Mouse (Mus musculus) common myeloid progenitor, adult 5-6 weeks (primary cell): ENCODE results near the gene Zswim1. TPM values are rescaled to one million over a fixed set of nuclear protein-coding genes. Genes with fewer than 3 reads are reported as not detected.
"Not testable (repeated sequence)": the region's sequence is repeated elsewhere in the genome, so short reads cannot be mapped to it uniquely, and the experiment has no call there.

Source experiments
- ATAC-seq: replicated peaks from 2 replicates; pipeline ENCODE4 v1.8.0; 2016; ENCODE audit warnings: low read depth, mild to moderate bottlenecking, moderate TSS enrichment, inconsistent platforms; ENCODE audit not compliant: poor library complexity, severe bottlenecking
- total RNA-seq: library from RNA; stranded (forward); fragments of 200-1000, 187-1606 nt; gene quantifications from 2 replicates; pipeline ENCODE4 v1.2.3, GENCODE M21; 2017

Gene Zswim1
- total RNA-seq, 1 experiment from 2014 or later: 5.4 TPM

DNA sequence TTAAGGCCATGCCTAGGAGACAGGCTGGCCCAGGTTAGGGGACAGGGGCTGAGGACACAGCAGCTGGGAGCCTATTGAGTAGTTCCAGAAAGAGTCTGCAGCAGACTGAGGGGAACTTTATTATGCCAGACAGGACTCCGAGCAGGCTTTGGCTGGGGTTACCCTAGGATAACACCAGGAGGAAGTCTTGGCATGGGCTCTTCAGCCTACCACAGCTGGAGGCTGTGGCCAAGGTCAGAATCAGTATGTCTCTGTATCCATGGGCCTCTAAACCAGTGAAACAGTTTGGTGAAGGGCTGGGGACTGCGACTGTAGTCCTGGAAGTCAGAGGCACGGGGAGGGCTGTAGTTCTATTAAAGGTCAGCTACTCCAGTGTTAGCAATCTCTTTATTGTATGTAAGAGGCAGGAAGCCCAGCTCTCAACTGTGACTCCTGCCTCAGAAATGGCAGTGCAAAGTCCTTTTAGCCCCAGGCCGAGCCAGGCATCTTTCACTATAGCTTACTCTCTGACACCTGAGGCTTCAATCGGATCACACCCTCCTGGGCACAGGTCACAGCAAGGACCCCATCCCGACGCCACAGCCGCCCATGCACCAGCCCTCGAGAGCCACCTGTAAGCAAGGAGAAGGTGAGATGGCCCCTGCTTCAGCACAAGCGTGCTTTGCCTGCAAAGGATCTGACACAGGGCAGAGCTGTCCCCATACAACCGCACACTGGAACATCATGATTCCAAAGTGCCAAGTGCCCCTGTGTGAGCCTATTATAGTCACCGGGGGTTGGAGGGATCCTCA lies 29.9 kb upstream of the Zswim1 start:
- ATAC-seq: no peak

DNA sequence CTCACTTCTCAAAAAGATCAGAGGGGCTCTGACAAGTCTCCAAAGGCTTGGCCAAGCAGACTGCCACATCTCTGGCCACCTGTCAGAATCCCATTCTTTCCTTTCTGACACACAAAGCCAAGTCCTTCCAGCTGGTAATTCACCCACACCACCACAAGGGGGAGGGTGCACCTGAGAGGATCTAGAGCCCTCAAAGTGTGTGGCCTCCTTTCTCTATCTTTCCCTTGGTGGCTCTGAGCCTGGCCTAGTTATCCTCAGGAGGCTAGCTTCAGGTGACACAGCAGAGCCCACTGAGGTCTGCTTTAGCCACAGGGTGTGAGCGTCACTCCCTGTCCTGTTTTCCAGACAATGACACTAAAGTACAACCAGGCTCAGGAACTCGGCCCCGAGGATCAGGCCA lies 29.2 kb upstream of the Zswim1 start:
- peak; percentile 50 for ATAC-seq

DNA sequence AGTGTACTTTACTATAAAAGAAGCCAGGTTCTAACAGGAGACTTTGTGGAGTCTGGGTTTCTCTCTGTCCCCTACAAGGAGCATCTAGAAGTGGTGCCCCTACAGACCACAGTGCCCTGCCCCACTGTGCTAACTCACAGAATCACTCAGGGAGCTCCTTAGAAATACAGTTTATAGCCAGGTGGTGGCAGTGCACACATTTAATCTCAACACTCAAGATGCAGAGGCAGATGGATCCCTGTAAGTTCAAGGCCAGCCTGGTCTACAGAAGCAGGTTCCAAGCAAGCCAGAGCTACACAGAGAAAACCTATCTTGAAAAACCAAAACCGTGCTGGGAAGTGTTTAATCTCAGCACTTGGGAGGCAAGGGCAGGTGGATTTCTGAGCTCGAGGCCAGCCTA lies 28.7 kb upstream of the Zswim1 start:
- 0 out of 2 replicates have a peak, but pooled peaks have one; percentile 20 for ATAC-seq

DNA sequence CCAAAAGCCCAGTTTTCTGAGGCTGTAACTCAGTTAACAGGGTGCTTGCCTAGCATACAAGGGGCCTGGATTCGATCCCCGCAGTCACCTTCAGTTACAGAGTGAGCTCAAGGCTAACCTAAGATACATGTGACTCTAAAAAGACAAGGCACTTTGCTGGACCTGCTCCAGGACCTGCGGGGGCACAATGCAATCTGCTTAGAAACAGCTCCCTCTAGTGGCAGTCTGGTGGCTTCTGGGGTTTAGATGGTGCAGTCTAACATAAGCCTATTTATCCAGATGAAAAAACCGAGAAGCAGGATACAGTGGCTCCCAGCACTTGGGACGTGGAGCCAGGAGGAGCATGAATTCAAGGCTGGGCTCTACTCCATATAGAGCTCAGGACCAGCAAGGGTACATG lies 28.2 kb upstream of the Zswim1 start:
- peak; percentile 86 for ATAC-seq

DNA sequence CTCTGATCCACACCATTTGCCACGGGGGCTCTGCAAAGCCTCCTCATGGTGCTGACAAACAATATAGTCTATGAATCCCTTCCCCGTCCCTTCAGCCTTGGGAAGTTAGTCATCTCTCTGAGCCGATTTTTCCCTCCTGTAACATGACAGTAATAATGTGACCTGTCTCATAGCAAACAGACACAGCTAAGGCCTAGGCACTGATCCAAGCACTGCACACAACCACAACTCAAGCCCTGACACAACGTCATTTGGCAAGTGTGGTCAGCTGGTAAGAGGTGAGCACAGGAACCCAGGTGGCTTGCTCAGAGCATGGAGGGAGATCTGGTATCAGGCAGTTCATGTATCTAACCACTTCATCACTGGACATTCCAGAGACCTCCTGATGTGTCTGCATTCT lies 26.6 kb upstream of the Zswim1 start:
- no peak for ATAC-seq

DNA sequence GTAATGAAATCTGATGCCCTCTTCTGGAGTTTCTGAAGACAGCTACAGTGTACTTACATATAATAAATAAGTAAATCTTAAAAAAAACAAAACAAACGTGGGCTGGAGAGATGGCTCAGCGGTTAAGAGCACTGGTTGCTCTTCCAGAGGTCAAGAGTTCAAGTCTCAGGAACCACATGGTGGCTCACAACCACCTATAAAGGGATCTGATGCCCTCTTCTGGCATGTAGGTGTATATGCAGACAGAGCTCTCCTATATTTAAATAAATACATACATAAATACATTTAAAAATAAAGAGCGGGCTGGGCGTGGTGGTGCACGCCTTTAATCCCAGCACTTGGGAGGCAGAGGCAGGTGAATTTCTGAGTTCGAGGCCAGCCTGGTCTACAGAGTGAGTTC lies 23.9 kb upstream of the Zswim1 start:
- not testable (repeated sequence) for ATAC-seq

DNA sequence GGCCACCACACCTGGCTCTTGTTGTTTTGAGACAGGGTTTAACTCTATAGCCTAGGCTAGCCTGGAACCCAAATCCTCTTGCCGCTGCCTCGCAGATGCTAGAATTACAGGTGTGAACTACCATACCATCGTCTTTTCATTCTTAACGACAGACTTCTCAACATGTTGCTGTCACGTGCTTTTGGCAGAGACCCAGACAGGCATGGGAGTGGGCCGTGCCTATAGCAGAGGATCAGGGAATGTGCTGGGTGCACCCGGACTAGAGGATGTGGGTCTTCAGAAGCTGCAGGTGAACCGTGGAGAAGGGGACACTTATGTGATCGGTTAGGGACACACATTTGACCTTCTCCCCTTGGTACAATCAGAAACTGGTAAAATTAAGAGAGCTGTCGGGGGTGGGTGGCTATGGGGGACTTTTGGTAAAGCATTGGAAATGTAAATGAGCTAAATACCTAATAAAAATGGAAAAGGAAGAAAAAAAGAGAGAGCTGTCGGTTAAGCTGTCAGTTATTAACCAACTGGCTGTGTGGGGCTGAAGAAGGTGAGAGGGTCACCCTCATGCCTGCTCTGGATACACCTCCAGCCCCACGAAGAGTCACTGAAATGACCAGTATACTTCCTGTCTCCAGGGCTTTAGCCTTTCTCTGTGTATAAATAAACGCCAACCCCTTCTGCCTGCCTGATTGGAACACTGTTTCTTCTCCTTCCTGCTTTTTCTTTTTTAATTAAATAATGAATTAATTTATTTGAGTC lies 22.1 kb upstream of the Zswim1 start:
- ATAC-seq: no peak

DNA sequence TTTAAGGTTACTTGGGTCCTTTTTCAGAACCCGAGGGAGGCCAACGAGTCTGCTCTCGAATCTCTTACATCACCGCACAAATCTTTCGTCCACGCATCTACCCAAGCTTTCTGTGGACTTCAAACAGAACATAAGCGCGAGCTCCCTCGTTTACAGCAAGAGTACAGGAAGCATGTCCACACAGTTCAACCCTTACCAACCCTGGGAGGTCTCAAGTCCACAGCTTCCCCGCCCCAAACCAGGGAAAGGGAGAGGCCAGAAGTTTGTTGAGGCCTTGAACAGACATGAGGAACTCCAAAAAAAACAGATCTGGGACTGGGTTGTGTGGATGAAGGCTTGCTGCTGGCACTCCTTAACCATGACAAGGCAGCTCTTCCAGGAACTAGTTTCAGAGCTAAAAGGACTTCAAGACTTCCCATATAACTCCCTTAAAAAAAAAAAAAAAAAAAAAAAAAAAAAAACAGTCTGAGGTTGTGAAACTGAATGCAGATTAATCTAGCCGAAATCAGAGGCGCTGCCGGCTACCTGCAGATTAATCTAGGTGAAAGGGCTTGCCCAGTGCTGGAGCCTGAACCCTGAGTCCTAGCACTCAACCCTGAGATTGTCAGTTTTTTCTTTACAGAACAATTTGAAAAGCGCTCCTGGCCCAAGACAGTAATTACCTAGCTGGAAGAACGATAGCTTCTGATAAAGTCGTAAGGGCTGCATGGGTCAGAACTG lies 19.1 kb upstream of the Zswim1 start:
- no peak for ATAC-seq

DNA sequence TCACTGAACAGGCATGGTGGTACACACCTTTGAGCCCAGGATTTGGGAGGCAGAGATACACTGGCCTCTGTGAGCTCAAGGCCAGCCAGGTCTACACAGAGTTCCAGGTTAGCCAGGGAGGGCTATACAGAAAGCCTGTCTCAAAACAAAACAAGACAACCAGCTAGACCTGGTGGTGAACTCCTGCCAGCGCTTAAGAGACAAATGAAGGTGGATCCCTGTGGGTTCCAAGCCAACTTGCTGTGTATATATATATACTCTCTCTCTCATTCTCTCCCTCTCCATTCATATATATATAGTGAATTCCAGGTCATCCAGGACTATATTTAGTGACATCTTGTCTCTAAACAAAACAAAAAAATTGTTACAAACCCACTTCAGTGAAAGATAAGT lies 18.6 kb upstream of the Zswim1 start:
- no peak for ATAC-seq

DNA sequence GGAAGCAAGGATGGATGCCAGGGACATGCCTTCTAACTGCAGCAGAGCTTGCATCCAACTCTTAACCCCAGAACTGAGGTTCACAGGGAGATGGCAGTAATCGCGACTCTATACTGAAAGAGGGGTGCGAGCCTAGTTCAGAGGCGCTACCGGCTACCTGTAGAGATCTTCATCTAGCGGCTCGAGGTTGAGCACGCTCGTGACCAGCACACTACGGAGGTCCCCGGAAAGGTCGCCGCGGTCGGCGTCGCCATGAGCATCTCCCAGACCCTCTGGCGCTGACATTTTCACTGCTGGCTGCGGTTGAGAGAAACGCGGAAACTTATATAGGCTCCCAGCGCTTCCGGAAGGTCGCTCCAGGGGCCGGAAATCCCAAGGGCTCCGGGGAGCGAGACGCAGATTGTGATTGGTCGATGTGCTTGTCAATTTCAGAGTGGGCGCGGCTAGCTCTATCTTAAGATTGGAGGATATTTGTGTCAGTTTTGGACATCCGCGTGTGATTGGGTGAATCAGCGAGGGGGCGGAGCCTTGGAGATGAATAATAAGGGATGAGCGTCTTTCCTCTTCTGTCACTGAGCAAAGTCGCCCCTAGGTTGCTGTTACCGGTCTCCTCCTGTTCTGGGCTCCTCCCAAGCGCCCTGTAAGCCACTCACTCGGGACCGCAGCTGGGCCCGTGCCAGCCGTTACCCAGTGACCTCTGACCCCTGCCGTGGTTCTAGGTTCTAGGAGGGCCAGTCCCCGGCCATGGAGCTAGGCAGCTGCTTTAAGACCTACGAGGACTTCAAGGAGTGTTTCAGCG lies 17.8 kb upstream of the Zswim1 start, which contains the start of the genes Acot8 and Zswim3:
TSS of gene Acot8 (minus strand) at position 350 of the 799 bp plus-strand sequence.
TSS of gene Zswim3 (plus strand) at position 566 of the 799 bp plus-strand sequence.
- ATAC-seq: peak; percentile 95

DNA sequence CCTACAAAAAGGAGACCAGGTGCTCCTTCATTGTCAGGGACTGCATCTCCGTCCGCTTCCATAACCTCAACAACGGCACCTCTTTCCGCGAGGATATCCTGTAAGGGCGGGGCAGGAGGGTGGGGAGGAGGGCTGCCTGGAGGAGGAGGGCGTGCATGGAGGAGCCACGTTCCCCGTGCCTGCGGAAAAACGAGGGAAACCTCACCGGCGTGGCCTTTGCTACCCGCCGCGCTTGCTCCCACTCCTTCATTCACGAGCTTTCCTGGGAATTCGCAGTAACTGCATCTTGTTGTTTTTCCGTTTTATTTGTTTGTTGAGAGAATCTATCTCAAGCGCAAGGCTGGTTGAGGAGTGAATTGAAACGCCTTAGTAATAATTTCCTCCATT lies 17.2 kb upstream of the Zswim1 start:
- ATAC-seq: peak; percentile 38; the same call in 1 of the 2 replicates

DNA sequence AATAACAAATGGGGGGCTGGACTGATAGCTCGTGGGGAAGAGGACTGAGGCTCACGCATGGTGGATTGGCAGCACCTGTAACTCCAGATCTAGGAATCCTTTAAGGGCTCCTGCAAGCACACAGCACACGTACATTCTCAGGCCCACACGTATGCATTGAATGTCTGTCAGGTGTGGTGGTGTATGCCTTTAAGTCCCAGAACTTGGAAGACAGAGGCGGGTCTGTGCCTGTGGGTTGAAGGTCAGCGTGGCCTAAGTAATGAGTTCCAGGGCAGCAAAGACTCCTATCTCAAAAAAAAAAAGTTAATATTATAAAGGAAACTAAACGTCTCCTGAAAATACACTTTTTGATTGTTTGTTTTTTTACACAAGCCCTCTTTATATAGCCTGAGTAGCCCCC lies 15.9 kb upstream of the Zswim1 start:
- ATAC-seq: no peak

DNA sequence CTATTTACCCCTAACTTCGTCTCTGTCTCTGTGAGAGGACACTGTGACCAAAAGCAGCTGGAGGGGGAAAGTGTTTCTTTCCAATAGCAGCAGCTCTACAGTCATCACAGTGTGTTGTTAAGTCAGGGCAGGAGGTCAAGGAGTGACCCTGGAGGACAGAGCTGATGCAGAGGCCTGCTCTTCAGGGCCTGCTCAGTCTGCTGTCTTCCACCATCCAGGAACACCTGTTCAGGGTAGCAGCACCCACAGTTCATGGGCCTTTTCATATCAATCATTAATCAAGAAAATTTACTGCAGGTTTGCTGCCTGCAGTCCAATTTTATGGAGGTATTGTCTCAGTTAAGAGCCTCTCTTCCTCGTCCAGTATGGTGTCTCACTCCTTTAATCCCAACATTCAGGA lies 8.9 kb upstream of the Zswim1 start:
- ATAC-seq: no peak

DNA sequence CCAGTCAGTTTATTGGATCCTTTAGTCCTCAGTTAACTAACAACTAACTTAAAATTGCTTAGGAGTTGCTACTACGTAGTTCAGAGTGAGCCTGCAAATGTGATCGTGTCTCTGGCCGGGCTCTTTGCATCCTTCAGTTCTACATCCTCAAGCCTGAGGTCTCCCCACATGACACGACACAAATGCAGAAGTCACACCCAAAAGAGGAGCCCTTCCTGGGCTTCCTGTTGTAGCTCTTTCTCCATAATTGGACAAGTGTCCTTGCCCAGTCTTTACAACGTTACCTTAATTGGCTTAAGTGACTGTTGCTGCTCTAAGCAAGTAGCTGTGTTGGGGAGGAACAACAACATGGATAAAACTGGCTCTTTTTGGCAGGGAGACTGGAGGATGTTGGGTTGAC lies 7.1 kb upstream of the Zswim1 start:
- ATAC-seq: peak; percentile 75

DNA sequence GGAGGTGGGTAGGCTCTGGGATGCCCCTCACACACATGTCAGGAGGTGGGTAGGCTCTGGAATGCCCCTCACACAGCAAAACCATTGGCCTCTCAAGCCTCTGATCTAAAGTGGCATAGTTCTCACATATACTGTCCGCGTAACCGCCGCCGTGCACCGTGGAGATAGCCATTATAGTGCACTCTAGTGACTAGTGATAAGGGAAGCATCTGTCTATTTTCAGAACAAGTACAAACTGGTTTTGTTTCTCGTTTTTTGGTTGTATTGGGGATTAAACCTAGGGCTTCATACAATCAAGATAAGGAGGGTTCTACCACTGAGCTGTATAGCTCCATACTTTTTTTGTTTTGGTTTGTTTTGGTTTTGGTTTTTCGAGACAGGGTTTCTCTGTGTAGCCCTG lies 6.7 kb upstream of the Zswim1 start:
- peak; percentile 29; the same call in 1 of the 2 replicates for ATAC-seq

DNA sequence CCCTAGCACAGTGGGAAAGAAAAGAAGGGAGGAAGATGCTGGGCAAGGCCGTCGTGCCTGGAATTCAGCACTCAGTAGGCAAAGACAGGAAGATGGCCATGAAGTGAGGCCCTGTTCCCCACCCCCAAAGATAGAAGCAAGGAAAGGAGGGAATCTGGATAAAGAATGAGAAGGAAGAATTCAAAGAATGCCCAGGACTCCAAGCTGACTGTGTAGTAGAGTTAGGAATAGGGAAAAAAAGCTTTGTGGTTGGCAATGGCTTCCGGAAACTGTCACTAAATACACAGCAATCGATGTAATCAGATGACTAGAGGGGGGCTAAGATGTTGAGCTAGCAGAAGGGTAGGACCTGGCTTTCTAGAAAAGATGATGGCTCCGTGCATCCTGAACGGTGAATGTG lies 5.3 kb upstream of the Zswim1 start:
- ATAC-seq: no peak

DNA sequence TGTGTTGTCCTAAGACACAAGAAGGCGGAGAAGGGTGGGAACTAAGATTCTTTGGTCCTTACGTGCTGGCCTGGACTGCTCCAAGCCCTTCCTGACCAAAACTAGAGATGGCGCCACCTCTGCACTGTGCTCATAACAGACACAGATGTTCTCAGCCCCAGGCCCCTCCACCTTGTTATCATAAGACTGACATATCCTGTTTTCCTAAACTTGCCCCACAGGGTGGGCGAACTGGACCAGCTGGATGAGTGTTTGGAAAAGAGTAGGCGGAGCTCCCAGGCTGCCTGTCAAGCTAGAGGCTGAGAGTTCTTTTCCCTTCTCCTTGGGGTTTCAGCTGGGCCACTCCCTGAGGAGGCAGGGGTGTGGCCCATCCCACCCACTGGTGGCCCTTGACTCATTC lies 4.8 kb upstream of the Zswim1 start:
- no peak for ATAC-seq

DNA sequence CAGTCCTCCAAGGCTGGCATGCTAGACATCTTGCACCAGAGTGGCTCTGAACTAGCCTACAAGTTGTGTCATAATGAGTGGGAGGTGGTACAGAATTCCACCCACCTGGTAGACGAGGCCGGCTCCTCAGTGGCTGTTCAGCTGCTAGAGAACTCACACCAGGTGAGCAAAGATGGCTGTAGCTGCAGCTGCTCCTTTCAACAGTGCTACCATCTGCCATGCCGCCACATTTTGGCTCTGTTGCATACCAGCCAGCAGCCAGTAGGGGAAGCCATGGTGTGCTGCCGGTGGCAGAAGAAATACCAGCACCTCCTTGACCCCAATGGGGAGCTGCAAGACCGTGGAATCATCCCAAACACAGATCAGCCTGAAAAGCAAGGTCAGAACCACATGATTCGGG lies 1.4 kb upstream of the Zswim1 start:
- ATAC-seq: no peak

DNA sequence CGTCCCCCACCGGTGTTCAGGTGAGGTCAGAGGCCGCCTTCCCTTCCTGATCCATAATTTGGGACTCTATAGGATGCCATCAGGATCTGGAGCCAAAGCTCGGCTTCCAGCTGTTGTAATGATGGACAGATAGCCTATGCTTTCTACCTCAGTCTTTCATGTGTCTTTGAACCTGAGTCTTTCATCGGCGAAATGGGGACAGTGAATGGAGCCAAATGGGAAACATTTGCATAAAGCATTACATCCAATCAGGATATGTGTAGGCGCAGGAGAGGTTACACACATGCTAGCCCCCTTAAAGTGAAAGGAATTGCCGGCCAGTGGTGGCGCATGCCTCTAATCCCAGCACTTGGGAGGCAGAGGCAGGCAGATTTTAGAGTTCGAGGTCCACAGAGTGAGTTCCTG lies 697 bp downstream of the Zswim1 start:
- peak; percentile 63 for ATAC-seq

DNA sequence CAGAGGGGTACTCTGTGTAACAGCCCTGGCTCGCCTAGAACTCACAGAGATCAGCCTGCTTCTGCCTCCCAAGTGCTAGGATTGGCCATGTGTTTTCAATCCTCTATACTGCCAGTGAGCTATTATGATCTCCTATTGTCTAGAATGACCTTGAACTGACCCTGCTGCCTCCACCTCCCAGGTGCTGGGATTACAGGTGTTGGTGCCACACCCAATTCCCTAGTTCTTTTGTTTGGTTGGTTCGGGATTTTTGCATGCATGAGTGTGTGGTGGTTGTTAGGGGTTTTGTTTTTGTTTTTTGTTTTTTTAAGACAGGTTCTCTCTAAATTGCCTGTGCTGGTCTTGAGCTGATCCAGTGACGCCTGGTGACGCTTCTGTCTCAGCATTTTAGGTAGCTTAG lies 1.5 kb downstream of the Zswim1 start:
- ATAC-seq: no peak
